Mouse (Mus musculus) midbrain, embryonic 11.5 days (tissue): Measurements from ENCODE around the gene Corin. TPM values are rescaled to one million over a fixed set of nuclear protein-coding genes. Genes with fewer than 3 reads are reported as not detected.
A peak's percentile ranks its signal among the peaks of the same experiment; 100 is the strongest.

Source experiments
- ATAC-seq: fragments of 200-750 bp; cut with Nextera tagmentation; 2 replicates; pipeline ENCODE4 v1.8.0; 2017; ENCODE audit warnings: moderate TSS enrichment, moderate library complexity; ENCODE audit not compliant: low FRiP score
- DNase-seq: peaks from one replicate; pipeline ENCODE4 v3.0.0; 2015; ENCODE audit warnings: low spot score; ENCODE audit errors: missing footprints
- H3K27ac ChIP-seq: fragments of 300-500 bp; sonication (generic); 2 replicates; pipeline ENCODE4 v1.5.1; 2014; ENCODE audit warnings: low read depth, low read length
- H3K27me3 ChIP-seq: fragments of 300-500 bp; sonication (generic); 2 replicates; pipeline ENCODE4 v1.6.1; 2014; ENCODE audit warnings: mild to moderate bottlenecking, low read length, moderate library complexity, mixed read lengths; ENCODE audit not compliant: control insufficient read depth, insufficient read depth
- H3K36me3 ChIP-seq: fragments of 300-500 bp; sonication (generic); 2 replicates; pipeline ENCODE4 v1.6.1; 2014; ENCODE audit warnings: mild to moderate bottlenecking, low read length, moderate library complexity, mixed read lengths; ENCODE audit not compliant: control insufficient read depth, insufficient read depth
- H3K4me1 ChIP-seq: fragments of 300-500 bp; sonication (generic); 2 replicates; pipeline ENCODE4 v1.6.1; 2014; ENCODE audit warnings: low read length; ENCODE audit not compliant: control insufficient read depth, insufficient read depth
- H3K4me2 ChIP-seq: fragments of 300-500 bp; sonication (generic); 2 replicates; pipeline ENCODE4 v1.6.1; 2014; ENCODE audit warnings: mild to moderate bottlenecking, moderate library complexity
- H3K4me3 ChIP-seq: fragments of 300-500 bp; sonication (generic); 2 replicates; pipeline ENCODE4 v1.5.1; 2014; ENCODE audit warnings: low read depth, low read length
- H3K9ac ChIP-seq: fragments of 300-500 bp; sonication (generic); 2 replicates; pipeline ENCODE4 v1.6.1; 2014; ENCODE audit warnings: low read length
- H3K9me3 ChIP-seq: fragments of 300-500 bp; sonication (generic); 2 replicates; pipeline ENCODE4 v1.6.1; 2016; ENCODE audit warnings: low read length; ENCODE audit not compliant: control insufficient read depth
- whole genome bisulfite sequencing: fragments of 180-500 bp; shearing (Covaris S2); extraction: QIAGEN DNeasy Blood & Tissue Kit; methylation state at CpG from one replicate; pipeline ENCODE4 v1.1.7; 2014; 5-methylcytosine and 5-hydroxymethylcytosine counted together
- polyA plus RNA-seq: library from polyadenylated mRNA; unstranded; fragments of >200 nt; fragmentation: Nextera tagmentation; extraction: Ambion mirVana; gene quantifications from 2 replicates; pipeline ENCODE4 v1.2.1, GENCODE M21; 2014

Gene Corin
- polyA plus RNA-seq, 1 experiment from 2014 or later: 7.8 TPM

DNA sequence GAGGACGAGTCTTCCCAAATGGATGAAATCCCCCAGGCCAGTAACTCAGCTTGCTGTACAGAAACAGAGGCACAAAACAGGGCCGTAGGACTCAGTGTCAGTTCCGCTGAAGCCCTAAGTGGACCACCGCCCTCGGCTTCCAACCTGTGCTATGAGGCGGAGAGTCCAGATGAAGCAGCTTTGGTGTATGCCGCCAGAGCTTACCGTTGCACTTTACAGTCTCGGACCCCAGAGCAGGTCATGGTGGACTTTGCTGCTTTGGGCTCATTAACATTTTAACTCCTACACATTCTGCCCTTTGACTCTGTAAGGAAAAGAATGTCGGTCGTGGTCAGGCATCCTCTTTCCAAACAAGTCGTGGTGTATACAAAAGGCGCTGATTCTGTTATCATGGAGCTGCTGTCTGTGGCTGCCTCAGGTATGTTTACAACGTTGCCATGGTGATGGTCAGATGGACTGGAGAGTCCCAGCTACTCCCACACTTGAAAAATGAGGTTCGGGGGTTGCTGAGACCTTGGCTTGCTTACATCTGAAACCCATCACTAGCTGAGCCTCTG, 240.0 kb downstream of the Corin start:
- Histone ChIP-seq H3K36me3 (no peaks in the 10 kb centered on the region; the same call in 1 of the 2 replicates), H3K27me3 (no peaks in the 10 kb centered on the region), H3K4me1 (no peaks in the 10 kb centered on the region), H3K27ac (no peak overlapping the region), H3K4me2 (no peak overlapping the region), H3K4me3 (no peak overlapping the region), H3K9ac (no peak overlapping the region), H3K9me3 (no peaks in the 10 kb centered on the region)
- DNase-seq (no peak), ATAC-seq (peak; percentile 19; the same call in 1 of the 2 replicates)
- 70% methylated on average over 15 of the region's 15 CpGs for WGBS

- Histone ChIP-seq H3K27ac (no peak overlapping the region), H3K4me2 (no peak overlapping the region), H3K4me1 (no peaks in the 10 kb centered on the region), H3K9me3 (no peaks in the 10 kb centered on the region), H3K36me3 (no peaks in the 10 kb centered on the region), H3K4me3 (no peak overlapping the region), H3K9ac (no peak overlapping the region), H3K27me3 (no peaks in the 10 kb centered on the region)
- 86% methylated on average over 3 of the region's 3 CpGs for WGBS
- ATAC-seq (no peak), DNase-seq (no peak)
These were observed 242.4 kb downstream of the Corin start for GRCm38 (mm10) chr5:72261802-72262324.

DNA sequence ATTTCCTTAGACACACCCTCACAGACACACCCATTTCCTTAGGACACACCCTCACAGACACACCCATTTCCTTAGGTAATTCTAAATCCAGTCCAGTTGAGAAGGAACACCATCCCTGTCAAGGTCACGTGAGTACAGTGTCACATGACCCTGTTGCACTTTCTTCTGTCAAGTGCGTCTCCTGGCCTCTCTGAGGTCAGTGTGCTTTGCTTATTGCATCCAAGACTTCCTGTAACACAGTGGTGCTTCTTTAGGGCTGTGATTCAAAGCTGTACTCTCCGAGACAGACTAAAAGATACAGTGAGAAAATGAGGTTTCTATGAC, 245.0 kb downstream of the Corin start:
- no peak overlapping the region for H3K9ac ChIP-seq

DNA sequence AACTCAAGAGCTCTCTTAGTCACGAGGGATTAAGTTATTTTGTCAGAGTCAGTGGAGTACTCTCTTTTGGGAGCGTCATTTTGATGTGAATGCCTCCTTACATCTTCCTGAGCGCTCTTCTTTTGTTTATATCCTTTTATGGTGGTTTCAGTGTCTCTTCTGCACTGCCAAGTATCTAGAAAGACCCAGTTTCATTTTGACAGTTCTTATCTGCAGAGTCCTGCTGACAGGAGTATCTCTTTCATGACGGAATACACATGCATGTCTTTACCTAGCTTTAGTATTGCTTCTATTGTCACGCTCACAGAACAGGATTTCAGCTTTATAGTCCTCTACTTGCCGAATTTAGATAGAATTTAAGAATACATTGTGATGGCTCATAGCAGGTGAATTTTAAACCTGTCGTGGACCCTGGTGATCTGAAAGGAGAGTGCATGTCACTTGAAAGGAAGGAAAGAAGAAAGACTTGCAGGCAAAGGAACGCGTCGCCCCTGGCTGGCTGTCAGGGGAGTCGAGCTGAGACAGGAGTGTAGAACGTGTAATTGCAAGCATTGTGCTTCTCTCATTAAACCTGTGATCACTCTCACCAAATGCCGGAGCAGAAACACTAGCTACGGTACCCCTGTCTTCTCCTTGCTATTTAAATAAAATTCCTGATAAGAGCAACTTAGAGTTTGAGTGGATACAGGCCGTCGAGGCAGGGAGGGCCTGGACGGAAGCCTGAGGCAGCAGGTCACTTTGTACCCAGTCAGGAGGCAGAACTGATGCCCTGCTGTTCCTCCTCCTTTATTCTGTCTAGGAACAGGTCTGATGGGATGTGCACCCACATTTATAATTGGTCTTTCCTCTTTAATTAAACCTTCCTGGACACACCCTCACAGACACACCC, 245.6 kb downstream of the Corin start:
- no peak overlapping the region for H3K4me3 ChIP-seq

More for the DNA sequence above, 245.0 kb downstream of the Corin start:
- DNase-seq: no peak
- Histone ChIP-seq H3K27me3 (no peaks in the 10 kb centered on the region), H3K27ac (no peak overlapping the region), H3K36me3 (no peaks in the 10 kb centered on the region), H3K4me3 (no peak overlapping the region), H3K4me1 (no peaks in the 10 kb centered on the region), H3K4me2 (no peak overlapping the region), H3K9me3 (no peaks in the 10 kb centered on the region)
- WGBS: 87% methylated on average over 3 of the region's 3 CpGs
- 0 out of 2 replicates have a peak, but pooled peaks have one; percentile 27 for ATAC-seq

DNA sequence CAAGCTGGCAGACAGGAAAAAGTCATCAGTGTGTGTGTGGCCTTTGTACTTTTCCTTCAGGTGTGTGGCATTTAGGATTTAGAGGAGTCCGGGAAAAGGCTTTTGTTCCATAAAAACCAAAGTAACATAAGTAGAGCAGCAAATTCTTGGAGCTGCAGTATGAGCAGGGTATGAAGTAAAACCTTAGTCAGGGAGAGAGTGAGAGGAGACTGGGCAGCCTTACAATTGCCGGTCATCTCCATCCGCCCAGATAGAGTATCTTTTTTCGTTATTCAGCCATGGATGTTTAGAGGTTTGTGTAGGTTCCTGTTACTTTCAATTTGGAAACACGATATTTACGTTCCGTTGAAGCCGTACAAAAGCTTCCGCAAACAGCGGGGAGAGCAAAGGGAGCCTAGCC, 247.2 kb downstream of the Corin start:
- Histone ChIP-seq H3K36me3 (no peaks in the 10 kb centered on the region), H3K9me3 (no peaks in the 10 kb centered on the region), H3K9ac (no peak overlapping the region), H3K4me1 (no peaks in the 10 kb centered on the region), H3K27me3 (no peaks in the 10 kb centered on the region), H3K4me2 (no peak overlapping the region), H3K27ac (no peak overlapping the region), H3K4me3 (no peak overlapping the region)
- WGBS: 87% methylated on average over 10 of the region's 10 CpGs
- no peak for DNase-seq
- no peak for ATAC-seq

More for the DNA sequence above, 245.6 kb downstream of the Corin start:
- no peak; the same call in 1 of the 2 replicates for ATAC-seq
- 88% methylated on average over 17 of the region's 17 CpGs for WGBS
- H3K27ac ChIP-seq: no peak overlapping the region
- no peaks in the 10 kb centered on the region for H3K36me3 ChIP-seq
- no peaks in the 10 kb centered on the region for H3K4me1 ChIP-seq
- H3K9me3 ChIP-seq: no peaks in the 10 kb centered on the region
- H3K9ac ChIP-seq: no peak overlapping the region
- H3K27me3 ChIP-seq: no peaks in the 10 kb centered on the region
- no peak for DNase-seq
- no peak overlapping the region for H3K4me2 ChIP-seq

GRCm38 (mm10) chr5:72254958-72255357, 249.3 kb downstream of the Corin start:
- Histone ChIP-seq H3K27ac (no peak overlapping the region), H3K27me3 (no peaks in the 10 kb centered on the region), H3K9ac (no peak overlapping the region), H3K4me3 (no peak overlapping the region), H3K36me3 (no peaks in the 10 kb centered on the region), H3K4me1 (no peaks in the 10 kb centered on the region), H3K4me2 (no peak overlapping the region), H3K9me3 (no peaks in the 10 kb centered on the region)
- DNase-seq (no peak), ATAC-seq (no peak)
- WGBS: 91% methylated on average over 10 of the region's 10 CpGs

DNA sequence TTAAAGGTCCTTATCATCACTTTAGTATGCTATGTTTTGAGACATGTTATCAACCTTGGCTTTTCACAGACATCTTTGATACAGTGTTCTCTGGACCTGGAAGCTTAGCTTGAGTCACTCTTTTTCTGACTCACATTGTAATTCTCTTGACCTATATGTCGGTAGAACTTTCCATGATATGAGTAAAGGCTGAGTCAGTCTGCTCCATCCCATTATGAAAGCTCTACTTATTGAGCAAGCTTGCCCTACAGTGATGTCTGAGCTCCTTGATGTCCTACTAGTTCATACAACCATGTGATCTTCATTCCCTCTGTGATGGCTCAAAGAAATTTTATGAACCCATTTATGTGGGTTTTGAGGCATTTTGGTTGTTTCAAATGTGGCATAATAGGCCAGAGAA, 254.1 kb downstream of the Corin start:
- Histone ChIP-seq H3K27ac (no peak overlapping the region), H3K9me3 (no peaks in the 10 kb centered on the region), H3K36me3 (no peaks in the 10 kb centered on the region), H3K4me1 (no peaks in the 10 kb centered on the region), H3K27me3 (no peaks in the 10 kb centered on the region), H3K4me2 (no peak overlapping the region), H3K4me3 (no peak overlapping the region), H3K9ac (no peak overlapping the region)
- ATAC-seq (no peak), DNase-seq (no peak)
- 89% methylated on average over 1 of the region's 1 CpGs for WGBS
